Mouse (Mus musculus): ENCODE measurements around the gene Galnt16. TPM values are rescaled to one million over a fixed set of nuclear protein-coding genes. Genes with fewer than 3 reads are reported as not detected.

Galnt16 gene
- polyA plus RNA-seq, 1 experiment = 0.11 TPM

DNA sequence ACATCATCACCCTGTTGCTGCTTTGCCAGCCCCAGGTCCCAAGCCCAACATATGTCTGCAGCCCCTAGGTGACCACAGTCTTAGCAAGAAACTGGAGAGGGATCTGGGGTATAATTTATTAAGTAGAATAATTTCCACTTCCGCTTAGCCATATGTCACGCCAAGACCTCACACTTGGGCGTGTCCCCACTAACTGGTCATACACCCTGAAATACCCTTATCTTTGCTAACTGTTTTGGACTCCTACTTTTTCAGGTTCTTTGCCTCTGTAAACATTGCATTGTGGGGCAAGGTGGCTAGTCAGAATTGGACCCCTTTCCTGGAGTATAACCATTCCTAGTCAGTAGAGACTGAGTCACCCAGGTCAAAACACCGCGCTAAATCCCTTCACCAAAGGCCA lies 84.4 kb downstream of the Galnt16 start:
- no peak overlapping the region for H3K4me3 ChIP-seq
- no peaks in the 10 kb centered on the region for H3K79me2 ChIP-seq (ENCODE audit: control insufficient read depth, insufficient read depth)
- no peaks in the 10 kb centered on the region for H3K27me3 ChIP-seq (ENCODE audit: control insufficient read depth, insufficient read depth, insufficient read length)
- H3K4me2 ChIP-seq (ENCODE audit: low read depth) = no peak overlapping the region
- H3K36me3 ChIP-seq (ENCODE audit: control insufficient read depth, insufficient read depth) = no peaks in the 10 kb centered on the region
- no peak for TF ChIP-seq CEBPB (IDR thresholded peaks at IDR 0.05; ENCODE audit: insufficient read depth, poor library complexity, severe bottlenecking)
- TF ChIP-seq POLR2A (IDR thresholded peaks at IDR 0.05; ENCODE audit: insufficient read length, low read depth) = no peak
- no peak for TF ChIP-seq MYOG (IDR thresholded peaks at IDR 0.05; ENCODE audit: control insufficient read depth in 1 of 3, insufficient read depth in 1 of 3, insufficient read length in 2 of 3, low read depth in 2 of 3)
- TF ChIP-seq TCF12 (IDR thresholded peaks at IDR 0.05; ENCODE audit: insufficient read depth, poor library complexity, severe bottlenecking) = no peak
- no peak for TF ChIP-seq POLR2AphosphoS2 (IDR thresholded peaks at IDR 0.05; ENCODE audit: insufficient read length, low read depth)
- no peak for TF ChIP-seq REST (IDR thresholded peaks at IDR 0.05; ENCODE audit: insufficient read depth, insufficient read length)
- TF ChIP-seq USF1 (IDR thresholded peaks at IDR 0.05; ENCODE audit: low read depth) = no peak
- no peak for TF ChIP-seq E2F4 (IDR thresholded peaks at IDR 0.05; ENCODE audit: insufficient read depth)
- TF ChIP-seq MYOD1 (IDR thresholded peaks at IDR 0.05; ENCODE audit: control insufficient read depth in 1 of 3, insufficient read length in 2 of 3, low read depth in 2 of 3) = no peak
- TF ChIP-seq SRF (IDR thresholded peaks at IDR 0.05; ENCODE audit: control insufficient read depth, insufficient read length, low read depth) = no peak
- TF ChIP-seq TCF3 (IDR thresholded peaks at IDR 0.05; ENCODE audit: insufficient read length, low read depth) = no peak
- no peak overlapping the region for H3ac ChIP-seq (ENCODE audit: control insufficient read depth, insufficient read length)

DNA sequence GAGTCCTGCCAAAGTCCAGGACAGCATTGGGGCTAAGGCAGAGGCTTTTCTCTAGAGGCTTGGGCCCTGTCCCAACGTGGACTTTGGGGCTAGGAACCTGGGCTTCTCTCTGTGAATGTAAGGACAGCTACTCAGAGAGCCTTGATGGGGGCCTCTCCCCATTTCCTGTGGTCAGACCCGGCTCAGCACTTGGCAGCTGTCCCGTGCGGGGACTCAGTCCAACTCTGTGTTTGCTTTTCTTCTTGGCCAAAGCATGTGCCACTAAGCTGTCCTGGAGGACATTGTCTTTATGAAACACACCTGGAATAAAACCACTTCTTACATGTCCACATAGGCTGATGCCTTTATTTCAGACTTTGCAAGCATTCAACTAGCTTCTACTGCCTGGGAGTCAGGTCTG lies 85.5 kb downstream of the Galnt16 start:
- no peak overlapping the region for H3K4me2 ChIP-seq (ENCODE audit: low read depth)
- H3K27me3 ChIP-seq (ENCODE audit: control insufficient read depth, insufficient read depth, insufficient read length) = no peaks in the 10 kb centered on the region
- H3K4me3 ChIP-seq = no peak overlapping the region
- H3ac ChIP-seq (ENCODE audit: control insufficient read depth, insufficient read length) = no peak overlapping the region
- H3K36me3 ChIP-seq (ENCODE audit: control insufficient read depth, insufficient read depth) = no peaks in the 10 kb centered on the region
- TF ChIP-seq TCF3 (IDR thresholded peaks at IDR 0.05; ENCODE audit: insufficient read length, low read depth) (no peak), TCF12 (IDR thresholded peaks at IDR 0.05; ENCODE audit: insufficient read depth, poor library complexity, severe bottlenecking) (no peak), SRF (IDR thresholded peaks at IDR 0.05; ENCODE audit: control insufficient read depth, insufficient read length, low read depth) (no peak)
- no peaks in the 10 kb centered on the region for H3K79me2 ChIP-seq (ENCODE audit: control insufficient read depth, insufficient read depth)

DNA sequence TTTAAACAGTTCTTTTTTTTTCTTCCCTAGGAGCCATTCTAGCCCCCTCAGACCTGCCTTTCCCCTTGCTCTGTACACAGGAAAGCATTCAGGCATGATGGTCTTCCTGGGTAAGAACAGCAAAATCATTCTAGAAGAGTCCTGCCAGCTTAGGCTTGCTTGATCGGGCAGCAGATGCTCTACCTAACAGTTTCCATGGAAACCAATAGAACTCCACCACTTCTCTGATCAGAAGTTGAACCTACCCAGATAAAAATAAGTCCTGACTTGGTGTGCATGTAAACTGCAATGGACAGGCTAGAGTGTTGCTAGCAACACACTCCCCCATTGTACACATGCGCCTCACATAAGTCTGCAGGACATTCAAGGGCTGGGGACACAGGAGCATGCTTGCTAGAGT lies 86.1 kb downstream of the Galnt16 start:
- no peak overlapping the region for H3K4me3 ChIP-seq
- H3K27me3 ChIP-seq (ENCODE audit: control insufficient read depth, insufficient read depth, insufficient read length) = no peaks in the 10 kb centered on the region
- H3K36me3 ChIP-seq (ENCODE audit: control insufficient read depth, insufficient read depth) = no peaks in the 10 kb centered on the region
- TF ChIP-seq POLR2A (IDR thresholded peaks at IDR 0.05; ENCODE audit: insufficient read length, low read depth) = no peak
- TF ChIP-seq REST (IDR thresholded peaks at IDR 0.05; ENCODE audit: insufficient read depth, insufficient read length) = no peak
- TF ChIP-seq MYOG (IDR thresholded peaks at IDR 0.05; ENCODE audit: control insufficient read depth in 1 of 3, insufficient read depth in 1 of 3, insufficient read length in 2 of 3, low read depth in 2 of 3) = no peak
- TF ChIP-seq USF1 (IDR thresholded peaks at IDR 0.05; ENCODE audit: low read depth) = no peak
- TF ChIP-seq TCF12 (IDR thresholded peaks at IDR 0.05; ENCODE audit: insufficient read depth, poor library complexity, severe bottlenecking) = no peak
- no peak overlapping the region for H3ac ChIP-seq (ENCODE audit: control insufficient read depth, insufficient read length)
- H3K79me2 ChIP-seq (ENCODE audit: control insufficient read depth, insufficient read depth) = no peaks in the 10 kb centered on the region
- no peak overlapping the region for H3K4me2 ChIP-seq (ENCODE audit: low read depth)

DNA sequence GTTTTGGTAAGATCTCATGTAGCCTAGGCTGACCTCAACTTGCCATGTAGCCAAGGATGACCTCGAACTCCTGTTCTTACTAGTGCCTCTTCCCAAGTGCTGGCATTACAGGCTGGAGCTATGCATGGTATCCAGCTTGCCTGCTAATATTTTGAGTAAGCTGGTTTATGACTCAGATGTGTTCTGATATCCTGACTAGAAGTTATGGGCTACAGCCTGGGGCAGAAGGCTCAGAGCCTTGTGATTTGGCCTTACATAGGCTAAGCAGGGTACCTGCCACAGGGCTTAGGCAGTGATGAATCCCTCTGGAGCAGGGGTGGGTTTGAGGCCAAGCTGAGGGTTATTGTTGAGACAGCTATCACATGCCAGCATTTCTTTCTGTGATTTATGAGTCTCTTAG lies 90.5 kb downstream of the Galnt16 start:
- H3K4me2 ChIP-seq (ENCODE audit: low read depth) = no peak overlapping the region
- no peaks in the 10 kb centered on the region for H3K27me3 ChIP-seq (ENCODE audit: control insufficient read depth, insufficient read depth, insufficient read length)
- H3K4me3 ChIP-seq = no peak overlapping the region
- TF ChIP-seq USF1 (IDR thresholded peaks at IDR 0.05; ENCODE audit: low read depth) = no peak
- no peak for TF ChIP-seq TCF12 (IDR thresholded peaks at IDR 0.05; ENCODE audit: insufficient read depth, poor library complexity, severe bottlenecking)
- TF ChIP-seq MAX (IDR thresholded peaks at IDR 0.05; ENCODE audit: low read depth) = no peak
- no peak for TF ChIP-seq MYOD1 (IDR thresholded peaks at IDR 0.05; ENCODE audit: control insufficient read depth in 1 of 3, insufficient read length in 2 of 3, low read depth in 2 of 3)
- no peak for TF ChIP-seq POLR2AphosphoS2 (IDR thresholded peaks at IDR 0.05; ENCODE audit: insufficient read length, low read depth)
- no peak for TF ChIP-seq SRF (IDR thresholded peaks at IDR 0.05; ENCODE audit: control insufficient read depth, insufficient read length, low read depth)
- no peak overlapping the region for H3ac ChIP-seq (ENCODE audit: control insufficient read depth, insufficient read length)
- no peaks in the 10 kb centered on the region for H3K79me2 ChIP-seq (ENCODE audit: control insufficient read depth, insufficient read depth)
- no peaks in the 10 kb centered on the region for H3K36me3 ChIP-seq (ENCODE audit: control insufficient read depth, insufficient read depth)

DNA sequence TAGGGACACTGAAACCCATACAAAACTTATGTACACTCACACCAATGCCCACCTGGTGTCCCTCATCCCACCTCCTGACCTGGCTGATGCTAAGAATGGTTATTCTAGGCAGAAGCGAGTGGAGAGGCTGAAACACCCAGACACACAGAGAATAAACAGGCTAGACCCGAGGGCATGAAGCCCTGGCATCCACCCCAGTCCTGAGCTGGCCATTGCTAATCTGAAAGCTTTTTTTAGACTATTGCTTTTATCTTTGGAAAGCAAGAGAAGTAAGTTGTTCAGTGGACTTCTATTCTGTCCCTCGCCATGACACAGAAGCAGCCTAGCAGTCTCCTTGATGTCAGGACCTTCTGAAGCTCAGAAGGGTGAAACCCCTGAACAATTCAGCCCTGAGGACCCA lies 91.9 kb downstream of the Galnt16 start:
- Histone ChIP-seq H3K4me2 (ENCODE audit: low read depth) (no peak overlapping the region), H3K27me3 (ENCODE audit: control insufficient read depth, insufficient read depth, insufficient read length) (no peaks in the 10 kb centered on the region)

More for the DNA sequence above, 91.9 kb downstream of the Galnt16 start:
- H3K79me2 ChIP-seq (ENCODE audit: control insufficient read depth, insufficient read depth) = no peaks in the 10 kb centered on the region
- H3K36me3 ChIP-seq (ENCODE audit: control insufficient read depth, insufficient read depth) = no peaks in the 10 kb centered on the region
- H3K4me3 ChIP-seq = no peak overlapping the region
- H3ac ChIP-seq (ENCODE audit: control insufficient read depth, insufficient read length) = no peak overlapping the region
- TF ChIP-seq REST (IDR thresholded peaks at IDR 0.05; ENCODE audit: insufficient read depth, insufficient read length) = no peak
- TF ChIP-seq CEBPB (IDR thresholded peaks at IDR 0.05; ENCODE audit: insufficient read depth, poor library complexity, severe bottlenecking) = no peak
- no peak for TF ChIP-seq TCF12 (IDR thresholded peaks at IDR 0.05; ENCODE audit: insufficient read depth, poor library complexity, severe bottlenecking)

Data from myocyte (in vitro differentiated cells).